Comparison of ENCODE assay signal across 13 mouse cellular contexts in the genomic region with DNA sequence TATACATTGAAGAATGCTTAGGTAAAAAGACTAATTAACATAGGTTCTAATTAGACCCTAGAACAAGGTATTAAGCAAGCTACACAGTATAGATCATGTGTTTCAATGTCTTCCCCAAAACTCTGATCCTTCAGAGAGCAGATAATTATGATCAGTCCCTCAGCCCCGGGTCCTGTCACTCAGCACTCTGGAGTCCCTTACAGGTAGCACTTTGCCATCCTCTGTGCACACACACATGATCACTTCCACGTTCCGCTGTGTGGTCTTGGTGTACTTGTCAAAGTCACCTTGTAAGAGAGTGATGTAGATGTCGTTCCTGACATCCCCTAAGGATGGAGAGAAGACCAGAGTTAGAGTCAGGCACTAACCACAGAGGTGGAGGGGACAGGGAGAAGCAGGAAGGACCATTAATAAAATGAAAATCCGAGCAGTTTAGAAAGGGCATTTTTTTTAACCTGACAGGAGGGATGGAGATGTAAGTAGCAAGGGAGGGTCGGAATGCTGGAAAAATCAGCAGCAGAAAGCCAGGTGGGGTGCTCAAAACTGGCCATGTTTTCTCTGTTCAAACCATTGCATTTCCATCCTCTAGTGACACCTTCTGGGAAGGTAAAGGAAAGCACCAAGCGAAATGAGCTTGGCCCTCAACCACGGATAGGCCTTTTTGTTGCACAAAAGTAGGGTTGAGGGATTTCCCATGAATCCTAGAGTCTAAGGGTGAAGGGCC.
DNase-seq lines count a peak whose midpoint lies in the region; ATAC-seq and TF ChIP-seq lines count a peak whose summit lies in the region.
"Had no signal": no experiment of that assay in that cellular context is flagged by ENCODE, and none has a peak within 500 bp of the region (broad histone marks: within the 10 kb centered on the region; RNA-seq: fewer than 3 reads in every experiment).

No protein-coding gene starts in this region.

- peak; percentile 31 for DNase-seq in embryo, embryonic 10 days (ENCODE audit: low spot score)
- no peak for DNase-seq in embryo, embryonic 9.5 days (ENCODE audit: extremely low spot score)
- DNase-seq in left cerebral cortex, postnatal 14 days (ENCODE audit: low spot score in 2 of 2), result peak; percentile 13 to 15
- DNase-seq in left cerebral cortex, postnatal 4 days, result no peak
- peak; percentile 35 for DNase-seq in brain, adult 2 months (ENCODE audit: low read depth, low spot score)
- DNase-seq in midbrain, postnatal 0 days (ENCODE audit: low spot score), result peak; percentile 73
- DNase-seq in kidney, postnatal 10 days, result no peak
- DNase-seq in layer of hippocampus, postnatal 36 days, result no peak
- DNase-seq: adrenal gland, adult 8-10 months; B cell, adult 2 months; heart, postnatal 10 days; kidney, adult 9 months had no signal

- WGBS in midbrain, postnatal 0 days, result 55% methylated on average over 8 of the region's 8 CpGs

- H3K4me2 ChIP-seq in midbrain, postnatal 0 days (ENCODE audit: low read depth, low read length, poor library complexity, severe bottlenecking), result no peak overlapping the region

- intact Hi-C loops in left cerebral cortex, postnatal 14 days (cut with DNase I), result loop anchor here (2.0 kb wide), 1 partner anchor 476 kb away; no protein-coding TSS in a partner anchor
- intact Hi-C loops in left cerebral cortex, postnatal 4 days (cut with DNase I), result no loop called here

- H3K4me1 ChIP-seq in midbrain, postnatal 0 days (ENCODE audit: insufficient read depth, low read length), result no peaks in the 10 kb centered on the region

- H3K9ac ChIP-seq in midbrain, postnatal 0 days (replicated peaks; ENCODE audit: low read length, poor library complexity, severe bottlenecking), result no peak overlapping the region

- peak; percentile 85 for TF ChIP-seq CTCF in midbrain, postnatal 0 days (IDR thresholded peaks at IDR 0.05)

- H3K27me3 ChIP-seq in midbrain, postnatal 0 days (ENCODE audit: insufficient read depth, low read length), result no peaks in the 10 kb centered on the region

- no peak; the same call in 1 of the 2 replicates for ATAC-seq in midbrain, postnatal 0 days (ENCODE audit: low FRiP score)

- no peak overlapping the region for H3K4me3 ChIP-seq in midbrain, postnatal 0 days (ENCODE audit: low read depth, low read length)

- 0 out of 2 replicates have a peak overlapping the region, but pooled peaks have one; percentile 7 for H3K27ac ChIP-seq in midbrain, postnatal 0 days (ENCODE audit: low read depth, low read length)
- H3K27ac ChIP-seq: macrophage had no signal

- no peaks in the 10 kb centered on the region for H3K9me3 ChIP-seq in midbrain, postnatal 0 days (ENCODE audit: low read length)

- no peaks in the 10 kb centered on the region for H3K36me3 ChIP-seq in midbrain, postnatal 0 days (ENCODE audit: insufficient read depth, low read length)

Comparison
In these comparisons a context has a peak if more than half of its experiments do, and no peak if none do; other contexts are left out.
1. DNase-seq: peak in embryo, embryonic 10 days (single experiment), left cerebral cortex, postnatal 14 days (2 of 2), brain, adult 2 months (single experiment) and midbrain, postnatal 0 days (single experiment); none in embryo, embryonic 9.5 days (single experiment), left cerebral cortex, postnatal 4 days (single experiment), kidney, postnatal 10 days (single experiment) and layer of hippocampus, postnatal 36 days (0 of 2).